Mouse (Mus musculus) layer of hippocampus, adult 2 months (tissue): ENCODE results near the gene Shroom3. TPM values are rescaled to one million over a fixed set of nuclear protein-coding genes. Genes with fewer than 3 reads are reported as not detected.

Experiments used
- DNase-seq, 2 experiments: peaks; one replicate each; pipeline ENCODE4 v3.0.0; 2022; ENCODE audit warnings: low spot score in 2 of 2
- H3K27ac ChIP-seq: fragments of 200-600 bp; 2 replicates; pipeline ENCODE4 v1.8.1; 2022
- H3K4me3 ChIP-seq: fragments of 200-600 bp; 2 replicates; pipeline ENCODE4 v1.8.1; 2022; ENCODE audit warnings: mild to moderate bottlenecking
- CTCF ChIP-seq: fragments of 200-600 bp; conservative IDR thresholded peaks from 2 replicates; pipeline ENCODE4 v1.8.1; 2022; ENCODE audit warnings: antibody characterized with exemption, mild to moderate bottlenecking, moderate library complexity
- total RNA-seq, 2 experiments: library from RNA; stranded (reverse); gene quantifications; 2 replicates each; pipeline ENCODE4 v1.2.3; 2021

The Shroom3 gene
- total RNA-seq, 2 experiments from 2014 or later, result 2.0 to 2.3 TPM

DNA sequence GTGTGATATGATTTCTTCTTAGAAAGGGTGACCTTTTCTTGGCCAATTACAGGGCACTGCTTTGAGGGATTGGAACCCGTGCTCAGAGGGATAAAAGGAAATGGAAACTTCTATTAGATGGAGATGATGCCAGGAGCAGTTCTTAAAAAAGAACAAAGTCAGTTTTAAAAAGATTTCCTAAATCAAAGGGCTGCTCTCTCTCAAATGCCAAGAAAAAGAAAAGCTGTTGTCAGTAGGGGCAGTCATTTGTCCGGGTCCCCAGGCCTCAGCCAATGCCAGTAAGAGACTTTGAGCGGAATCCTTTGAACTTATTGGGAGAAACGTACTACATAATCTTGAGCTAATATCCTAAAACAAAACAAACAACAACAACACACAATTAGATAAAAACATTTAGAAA, 181.9 kb downstream of the Shroom3 start:
- no peak overlapping the region for H3K4me3 ChIP-seq
- no peak for DNase-seq
- TF ChIP-seq CTCF, result no peak
- no peak overlapping the region for H3K27ac ChIP-seq

DNA sequence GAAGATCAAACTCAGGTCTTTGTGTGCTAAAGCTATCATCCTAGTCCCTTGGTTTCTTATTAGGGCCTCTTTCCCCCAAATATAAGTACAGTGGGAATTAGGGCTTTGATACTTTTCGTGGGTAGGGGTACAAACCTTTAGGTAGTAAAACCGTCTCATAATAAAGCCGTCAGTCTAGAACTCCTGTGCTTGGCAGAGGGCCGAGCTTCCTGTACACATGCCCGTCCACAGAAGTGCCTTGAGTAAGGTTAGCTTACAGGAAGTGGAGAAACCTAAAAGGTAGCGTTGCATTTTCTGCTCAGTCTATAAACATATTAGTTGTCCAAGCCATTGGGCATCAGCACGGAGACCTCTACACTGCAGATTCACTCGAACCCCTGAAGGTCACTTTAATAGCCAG, 183.3 kb downstream of the Shroom3 start:
- TF ChIP-seq CTCF, result no peak
- H3K4me3 ChIP-seq, result no peak overlapping the region
- no peak overlapping the region for H3K27ac ChIP-seq
- no peak for DNase-seq

DNA sequence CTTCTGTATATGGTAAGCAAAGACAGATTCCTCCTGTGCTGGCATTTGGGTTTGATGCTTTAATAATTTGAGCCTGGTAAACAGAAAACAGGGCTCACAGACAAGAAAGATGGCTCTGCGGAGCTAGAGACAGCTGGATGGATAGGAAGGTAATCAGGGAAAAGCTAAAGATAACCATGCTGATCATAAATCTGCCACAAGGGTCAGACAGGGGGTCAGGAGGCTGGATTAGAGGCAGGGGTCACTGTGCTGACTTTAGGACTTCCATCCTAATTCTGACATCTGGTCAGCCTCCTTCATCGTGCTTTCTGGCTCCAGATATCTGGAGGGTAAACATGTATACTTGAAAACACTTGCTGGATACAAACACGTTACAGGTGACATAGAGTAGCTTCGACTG, 184.0 kb downstream of the Shroom3 start:
- Histone ChIP-seq H3K4me3 (no peak overlapping the region), H3K27ac (no peak overlapping the region)
- no peak for TF ChIP-seq CTCF
- no peak for DNase-seq

GRCm38 (mm10) chr5:92868231-92868630, 185.0 kb downstream of the Shroom3 start:
- TF ChIP-seq CTCF, result no peak
- no peak for DNase-seq
- no peak overlapping the region for H3K4me3 ChIP-seq
- H3K27ac ChIP-seq, result no peak overlapping the region

- Histone ChIP-seq H3K4me3 (no peak overlapping the region), H3K27ac (no peak overlapping the region)
- DNase-seq, result no peak
- TF ChIP-seq CTCF, result no peak
These were observed 187.8 kb downstream of the Shroom3 start for GRCm38 (mm10) chr5:92871048-92871447.

GRCm38 (mm10) chr5:92872182-92872581, 188.9 kb downstream of the Shroom3 start:
- DNase-seq, result no peak
- Histone ChIP-seq H3K27ac (no peak overlapping the region), H3K4me3 (no peak overlapping the region)
- TF ChIP-seq CTCF, result peak; percentile 64

DNA sequence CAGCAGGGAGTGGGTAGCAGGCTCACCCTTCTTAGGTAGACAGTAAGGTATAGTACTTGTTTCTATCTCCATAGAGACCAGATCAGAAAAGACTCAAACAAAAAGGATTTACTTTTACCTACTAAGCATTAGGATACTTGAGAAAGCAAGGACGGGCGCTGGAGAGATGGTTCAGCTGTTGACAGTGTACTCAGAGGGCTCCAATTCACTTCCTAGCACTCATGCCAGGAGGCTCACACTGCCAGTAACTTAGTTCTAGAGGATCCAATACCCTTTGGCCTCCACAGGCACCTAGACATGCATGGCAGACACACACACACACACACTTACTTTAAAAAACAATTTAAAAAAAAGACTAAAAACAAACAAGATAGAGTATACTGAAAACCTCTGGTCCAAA, 189.8 kb downstream of the Shroom3 start:
- no peak for TF ChIP-seq CTCF

DNA sequence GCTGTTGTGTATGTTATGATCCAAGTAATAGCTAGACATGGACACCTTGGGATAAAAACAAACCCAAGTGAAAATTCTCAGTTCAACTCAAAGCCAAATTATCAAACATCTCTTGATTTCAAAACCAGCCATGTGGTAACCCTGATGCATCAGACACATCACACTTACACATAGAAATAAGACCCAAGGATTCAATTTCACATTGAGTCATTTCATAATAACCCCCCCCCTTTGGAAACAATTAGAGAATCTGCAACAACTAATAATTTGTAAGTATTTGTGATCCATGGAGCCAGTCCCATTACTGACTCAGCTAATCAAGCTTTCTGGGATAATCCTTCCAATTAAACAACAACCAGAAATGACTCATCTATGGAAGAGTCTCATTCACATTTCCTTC, 190.3 kb downstream of the Shroom3 start:
- DNase-seq, result no peak
- H3K4me3 ChIP-seq, result no peak overlapping the region
- no peak overlapping the region for H3K27ac ChIP-seq
- TF ChIP-seq CTCF, result no peak

More for the DNA sequence above, 189.8 kb downstream of the Shroom3 start:
- Histone ChIP-seq H3K4me3 (no peak overlapping the region), H3K27ac (no peak overlapping the region)
- no peak for DNase-seq

DNA sequence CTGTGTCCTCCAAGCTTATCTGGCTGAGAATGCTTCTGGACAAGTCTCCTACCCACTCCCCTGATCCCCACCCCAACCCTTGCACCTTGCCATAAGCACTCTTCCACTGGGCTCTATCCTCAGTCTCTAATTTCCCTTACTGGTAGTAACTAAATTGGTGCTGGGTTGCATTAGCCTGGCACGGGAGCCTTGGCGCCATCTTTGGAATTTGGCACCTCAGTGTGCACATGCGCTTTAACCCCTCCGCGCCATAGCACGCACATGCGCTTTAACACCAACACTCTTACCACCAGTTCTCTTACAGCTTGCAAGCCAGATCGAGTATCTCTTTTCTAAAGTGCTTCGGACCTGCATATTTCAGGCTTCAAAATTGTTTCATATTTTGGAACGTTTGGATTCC, 192.6 kb downstream of the Shroom3 start:
- TF ChIP-seq CTCF, result no peak
- Histone ChIP-seq H3K4me3 (no peak overlapping the region), H3K27ac (no peak overlapping the region)
- DNase-seq, result no peak

DNA sequence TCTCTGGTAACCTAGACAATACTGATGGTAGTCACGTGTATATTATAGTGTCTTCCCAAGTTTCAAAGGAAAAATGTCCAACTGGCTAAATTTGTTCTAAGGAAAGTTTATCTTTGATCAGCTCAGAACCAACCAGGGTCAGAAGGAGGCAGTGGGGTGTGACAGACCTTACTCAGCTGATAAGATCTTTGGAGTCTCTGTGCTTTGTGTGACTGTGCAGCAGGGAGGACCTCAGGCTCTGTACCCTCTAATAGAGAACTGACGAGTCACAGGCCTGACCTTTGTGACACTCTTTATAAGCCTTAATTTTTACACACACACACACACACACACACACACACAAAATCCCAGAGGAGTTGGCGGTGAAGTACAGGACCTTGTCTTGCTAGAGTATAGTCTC, 193.9 kb downstream of the Shroom3 start:
- DNase-seq, result no peak

DNA sequence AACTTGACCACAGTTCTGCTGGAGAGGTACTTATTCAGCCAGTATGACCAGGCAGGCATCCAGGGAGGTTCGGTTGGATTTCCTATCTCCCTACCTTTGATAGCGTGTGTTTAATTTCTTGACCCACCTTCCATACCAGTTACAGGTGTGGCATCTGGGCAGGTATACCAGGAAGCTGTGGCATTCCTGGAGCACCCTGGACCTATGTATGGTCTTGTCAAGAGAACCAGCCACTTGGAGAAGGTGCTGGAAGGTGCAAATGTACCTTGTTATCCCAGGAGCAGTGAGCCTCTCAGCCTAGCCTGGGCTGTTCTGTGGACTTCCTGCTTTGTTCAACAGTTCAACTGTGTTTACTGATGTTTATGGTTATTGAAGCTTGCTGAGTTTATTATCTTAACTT, 197.2 kb downstream of the Shroom3 start:
- H3K27ac ChIP-seq, result no peak overlapping the region
- no peak for DNase-seq
- no peak for TF ChIP-seq CTCF
- no peak overlapping the region for H3K4me3 ChIP-seq

More for the DNA sequence above, 193.9 kb downstream of the Shroom3 start:
- Histone ChIP-seq H3K27ac (no peak overlapping the region), H3K4me3 (no peak overlapping the region)
- no peak for TF ChIP-seq CTCF

- no peak for DNase-seq
- TF ChIP-seq CTCF, result no peak
- H3K4me3 ChIP-seq, result no peak overlapping the region
- no peak overlapping the region for H3K27ac ChIP-seq
These were observed 197.7 kb downstream of the Shroom3 start for GRCm38 (mm10) chr5:92880893-92881292.

DNA sequence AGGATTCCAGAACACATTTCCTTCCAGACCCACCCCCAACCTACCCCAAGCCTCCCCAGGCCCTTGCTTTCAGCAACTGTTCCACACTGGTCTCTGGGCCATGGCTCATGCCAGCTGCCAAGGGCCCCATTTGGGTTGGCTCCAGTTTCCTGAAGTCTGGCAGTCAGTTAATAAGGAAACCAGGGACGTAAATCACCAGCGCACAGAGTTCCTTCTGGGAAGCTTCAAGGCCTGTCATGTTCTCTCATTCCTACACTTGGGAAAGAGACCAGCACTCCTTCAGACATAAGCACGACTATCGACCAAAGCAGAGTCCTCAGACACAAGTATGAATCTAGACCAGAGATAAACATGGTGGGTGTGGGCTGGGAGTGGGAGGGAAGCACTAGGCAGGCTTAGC, 202.9 kb downstream of the Shroom3 start:
- Histone ChIP-seq H3K27ac (no peak overlapping the region), H3K4me3 (no peak overlapping the region)
- TF ChIP-seq CTCF, result no peak
- DNase-seq, result no peak

GRCm38 (mm10) chr5:92887501-92887900, 204.3 kb downstream of the Shroom3 start:
- no peak overlapping the region for H3K27ac ChIP-seq
- no peak for DNase-seq
- H3K4me3 ChIP-seq, result no peak overlapping the region
- no peak for TF ChIP-seq CTCF
